Mouse (Mus musculus): ENCODE data around the gene Calhm1. TPM values are rescaled to one million over a fixed set of nuclear protein-coding genes. Genes with fewer than 3 reads are reported as not detected.

Gene Calhm1
- polyA plus RNA-seq, 1 experiment, result not detected

GRCm38 (mm10) chr19:47163176-47163744 lies 19.2 kb upstream of the Calhm1 start:
- Histone ChIP-seq H3K9me3 (replicated peaks; ENCODE audit: control insufficient read depth, insufficient read depth, low read length, poor library complexity, severe bottlenecking) (no peaks in the 10 kb centered on the region), H3K4me1 (ENCODE audit: control insufficient read depth, insufficient read depth, low read length) (peaks cover 2% of the 10 kb centered on the region), H3K9ac (ENCODE audit: low read depth, poor library complexity, severe bottlenecking) (no peak overlapping the region), H3K4me3 (ENCODE audit: low read depth, low read length) (no peak overlapping the region), H3K36me3 (ENCODE audit: control insufficient read depth, insufficient read depth, low read length, poor library complexity, severe bottlenecking) (no peaks in the 10 kb centered on the region), H3K27me3 (ENCODE audit: control insufficient read depth, insufficient read depth, low read length, poor library complexity, severe bottlenecking) (no peaks in the 10 kb centered on the region), H3K27ac (ENCODE audit: insufficient read depth, low read length) (no peak overlapping the region)
- TF ChIP-seq CTCF (IDR thresholded peaks at IDR 0.05; ENCODE audit: low read depth, low read length) (no peak), EP300 (IDR thresholded peaks at IDR 0.05; ENCODE audit: insufficient read depth, low read depth, low read length) (no peak), POLR2A (IDR thresholded peaks at IDR 0.05; ENCODE audit: insufficient read depth, low read length) (no peak)

GRCm38 (mm10) chr19:47161669-47162068 lies 17.6 kb upstream of the Calhm1 start:
- TF ChIP-seq CTCF (IDR thresholded peaks at IDR 0.05; ENCODE audit: low read depth, low read length), result no peak
- no peak for TF ChIP-seq POLR2A (IDR thresholded peaks at IDR 0.05; ENCODE audit: insufficient read depth, low read length)
- no peak for TF ChIP-seq EP300 (IDR thresholded peaks at IDR 0.05; ENCODE audit: insufficient read depth, low read depth, low read length)
- Histone ChIP-seq H3K36me3 (ENCODE audit: control insufficient read depth, insufficient read depth, low read length, poor library complexity, severe bottlenecking) (no peaks in the 10 kb centered on the region), H3K27me3 (ENCODE audit: control insufficient read depth, insufficient read depth, low read length, poor library complexity, severe bottlenecking) (no peaks in the 10 kb centered on the region), H3K9me3 (replicated peaks; ENCODE audit: control insufficient read depth, insufficient read depth, low read length, poor library complexity, severe bottlenecking) (no peaks in the 10 kb centered on the region), H3K4me1 (ENCODE audit: control insufficient read depth, insufficient read depth, low read length) (no peaks in the 10 kb centered on the region), H3K27ac (ENCODE audit: insufficient read depth, low read length) (no peak overlapping the region), H3K4me3 (ENCODE audit: low read depth, low read length) (no peak overlapping the region), H3K9ac (ENCODE audit: low read depth, poor library complexity, severe bottlenecking) (no peak overlapping the region)

- H3K27me3 ChIP-seq (ENCODE audit: control insufficient read depth, insufficient read depth, low read length, poor library complexity, severe bottlenecking), result no peaks in the 10 kb centered on the region
- H3K4me1 ChIP-seq (ENCODE audit: control insufficient read depth, insufficient read depth, low read length), result no peaks in the 10 kb centered on the region
- no peaks in the 10 kb centered on the region for H3K9me3 ChIP-seq (replicated peaks; ENCODE audit: control insufficient read depth, insufficient read depth, low read length, poor library complexity, severe bottlenecking)
- no peak within 1 kb of the TSS for H3K27ac ChIP-seq (ENCODE audit: insufficient read depth, low read length)
- TF ChIP-seq CTCF (IDR thresholded peaks at IDR 0.05; ENCODE audit: low read depth, low read length) (no peak), EP300 (IDR thresholded peaks at IDR 0.05; ENCODE audit: insufficient read depth, low read depth, low read length) (no peak), POLR2A (IDR thresholded peaks at IDR 0.05; ENCODE audit: insufficient read depth, low read length) (no peak)
- H3K36me3 ChIP-seq (ENCODE audit: control insufficient read depth, insufficient read depth, low read length, poor library complexity, severe bottlenecking), result no peaks in the 10 kb centered on the region
- no peak within 1 kb of the TSS for H3K9ac ChIP-seq (ENCODE audit: low read depth, poor library complexity, severe bottlenecking)
- H3K4me3 ChIP-seq (ENCODE audit: low read depth, low read length), result no peak within 1 kb of the TSS
These were observed 13.6 kb upstream of the Calhm1 start, which contains the start of gene Calhm3 for GRCm38 (mm10) chr19:47157664-47158063. TSS of gene Calhm3 (minus strand) at chr19:47157764.

- TF ChIP-seq CTCF (IDR thresholded peaks at IDR 0.05; ENCODE audit: low read depth, low read length), result no peak
- TF ChIP-seq POLR2A (IDR thresholded peaks at IDR 0.05; ENCODE audit: insufficient read depth, low read length), result no peak
- no peak for TF ChIP-seq EP300 (IDR thresholded peaks at IDR 0.05; ENCODE audit: insufficient read depth, low read depth, low read length)
- no peaks in the 10 kb centered on the region for H3K27me3 ChIP-seq (ENCODE audit: control insufficient read depth, insufficient read depth, low read length, poor library complexity, severe bottlenecking)
- H3K9me3 ChIP-seq (replicated peaks; ENCODE audit: control insufficient read depth, insufficient read depth, low read length, poor library complexity, severe bottlenecking), result no peaks in the 10 kb centered on the region
- no peak overlapping the region for H3K4me3 ChIP-seq (ENCODE audit: low read depth, low read length)
- H3K27ac ChIP-seq (ENCODE audit: insufficient read depth, low read length), result no peak overlapping the region
- no peaks in the 10 kb centered on the region for H3K4me1 ChIP-seq (ENCODE audit: control insufficient read depth, insufficient read depth, low read length)
- no peak overlapping the region for H3K9ac ChIP-seq (ENCODE audit: low read depth, poor library complexity, severe bottlenecking)
- H3K36me3 ChIP-seq (ENCODE audit: control insufficient read depth, insufficient read depth, low read length, poor library complexity, severe bottlenecking), result no peaks in the 10 kb centered on the region
These were observed 9.7 kb upstream of the Calhm1 start for GRCm38 (mm10) chr19:47153767-47154166.

GRCm38 (mm10) chr19:47152062-47152369 lies 8.0 kb upstream of the Calhm1 start:
- H3K9ac ChIP-seq (ENCODE audit: low read depth, poor library complexity, severe bottlenecking), result no peak overlapping the region
- no peaks in the 10 kb centered on the region for H3K36me3 ChIP-seq (ENCODE audit: control insufficient read depth, insufficient read depth, low read length, poor library complexity, severe bottlenecking)
- TF ChIP-seq EP300 (IDR thresholded peaks at IDR 0.05; ENCODE audit: insufficient read depth, low read depth, low read length) (no peak), POLR2A (IDR thresholded peaks at IDR 0.05; ENCODE audit: insufficient read depth, low read length) (no peak), CTCF (IDR thresholded peaks at IDR 0.05; ENCODE audit: low read depth, low read length) (no peak)
- no peak overlapping the region for H3K27ac ChIP-seq (ENCODE audit: insufficient read depth, low read length)
- no peaks in the 10 kb centered on the region for H3K27me3 ChIP-seq (ENCODE audit: control insufficient read depth, insufficient read depth, low read length, poor library complexity, severe bottlenecking)
- no peak overlapping the region for H3K4me3 ChIP-seq (ENCODE audit: low read depth, low read length)
- H3K4me1 ChIP-seq (ENCODE audit: control insufficient read depth, insufficient read depth, low read length), result peaks cover 2% of the 10 kb centered on the region
- no peaks in the 10 kb centered on the region for H3K9me3 ChIP-seq (replicated peaks; ENCODE audit: control insufficient read depth, insufficient read depth, low read length, poor library complexity, severe bottlenecking)

GRCm38 (mm10) chr19:47151332-47152061 lies 7.4 kb upstream of the Calhm1 start:
- Histone ChIP-seq H3K9ac (ENCODE audit: low read depth, poor library complexity, severe bottlenecking) (no peak overlapping the region), H3K4me3 (ENCODE audit: low read depth, low read length) (no peak overlapping the region), H3K27ac (ENCODE audit: insufficient read depth, low read length) (no peak overlapping the region), H3K36me3 (ENCODE audit: control insufficient read depth, insufficient read depth, low read length, poor library complexity, severe bottlenecking) (no peaks in the 10 kb centered on the region), H3K27me3 (ENCODE audit: control insufficient read depth, insufficient read depth, low read length, poor library complexity, severe bottlenecking) (no peaks in the 10 kb centered on the region), H3K4me1 (ENCODE audit: control insufficient read depth, insufficient read depth, low read length) (peaks cover 2% of the 10 kb centered on the region), H3K9me3 (replicated peaks; ENCODE audit: control insufficient read depth, insufficient read depth, low read length, poor library complexity, severe bottlenecking) (no peaks in the 10 kb centered on the region)
- TF ChIP-seq EP300 (IDR thresholded peaks at IDR 0.05; ENCODE audit: insufficient read depth, low read depth, low read length), result no peak
- TF ChIP-seq POLR2A (IDR thresholded peaks at IDR 0.05; ENCODE audit: insufficient read depth, low read length), result no peak
- no peak for TF ChIP-seq CTCF (IDR thresholded peaks at IDR 0.05; ENCODE audit: low read depth, low read length)

Data from ES-Bruce4 (cell line).